Mouse (Mus musculus): ENCODE data around the gene Pou6f2. TPM values are rescaled to one million over a fixed set of nuclear protein-coding genes. Genes with fewer than 3 reads are reported as not detected.

Pou6f2 gene
- total and polyA plus RNA-seq, 3 experiments, result not detected

DNA sequence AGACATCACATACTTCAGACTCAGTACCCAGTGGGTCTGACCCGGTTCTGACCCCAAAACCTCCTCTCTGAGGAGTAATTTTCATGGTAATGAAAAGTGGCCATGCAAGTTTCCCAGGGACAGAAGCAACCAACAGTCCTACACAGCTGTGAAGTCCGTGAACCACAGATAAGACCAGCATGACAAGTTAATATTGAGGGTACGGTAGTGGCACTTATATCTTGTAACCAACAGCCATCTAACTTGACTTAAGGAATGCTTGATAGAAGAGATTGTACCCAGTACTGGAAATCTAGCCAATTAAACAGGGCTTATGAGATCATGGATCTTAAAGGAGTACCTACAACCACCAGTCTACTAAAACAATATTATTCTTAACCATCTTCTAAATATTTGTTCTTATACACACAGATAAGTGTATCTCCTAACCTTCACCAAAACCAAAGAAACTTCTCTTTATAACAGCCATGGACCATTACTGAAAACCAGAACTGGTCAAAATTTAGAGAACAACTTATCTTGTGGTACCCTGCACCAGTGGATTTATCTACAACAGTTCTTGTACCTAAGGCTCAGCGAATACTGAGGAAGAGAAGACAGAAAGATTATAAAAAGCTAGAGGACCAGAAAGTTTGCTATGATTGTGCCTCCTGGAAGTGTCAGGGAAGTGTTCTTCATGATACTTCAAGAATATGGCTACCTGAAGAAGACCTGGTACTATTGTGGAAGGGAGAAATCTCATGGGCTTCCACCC, 52.7 kb downstream of the Pou6f2 start:
- Histone ChIP-seq H3K4me3 (ENCODE audit: control insufficient read depth in 1 of 2, insufficient read depth in 1 of 2, low read depth in 2 of 2, low read length in 2 of 2) (no peak overlapping the region), H3K79me2 (ENCODE audit: control insufficient read depth, insufficient read depth, low read length, poor library complexity) (no peaks in the 10 kb centered on the region), H3K9me3 (replicated peaks; ENCODE audit: insufficient read depth, low read length) (no peaks in the 10 kb centered on the region), H3K27me3 (ENCODE audit: control insufficient read depth in 1 of 2, insufficient read depth in 2 of 2, low read length in 2 of 2) (no peaks in the 10 kb centered on the region; a peak in 1 of 4 replicates), H3K27ac (ENCODE audit: control insufficient read depth, low read depth, low read length) (no peak overlapping the region), H3K4me1 (ENCODE audit: control insufficient read depth in 1 of 2, insufficient read depth in 2 of 2, low read length in 2 of 2) (no peaks in the 10 kb centered on the region), H3K36me3 (ENCODE audit: control insufficient read depth in 1 of 2, insufficient read depth in 2 of 2, low read length in 2 of 2) (no peaks in the 10 kb centered on the region), H3K9ac (ENCODE audit: control insufficient read depth, low read depth, low read length, poor library complexity, severe bottlenecking) (no peak overlapping the region)
- no peak for DNase-seq (ENCODE audit: low read depth, low spot score)
- no peak for TF ChIP-seq CTCF (IDR thresholded peaks at IDR 0.05 in 2 of 3, conservative IDR thresholded peaks at IDR 0.05 in 1 of 3; ENCODE audit: control insufficient read depth in 1 of 3, insufficient read depth in 1 of 3, low read depth in 2 of 3, low read length in 3 of 3, poor library complexity in 1 of 3, severe bottlenecking in 1 of 3)
- no peak for TF ChIP-seq USF1 (IDR thresholded peaks at IDR 0.05; ENCODE audit: low read depth, low read length)
- TF ChIP-seq NELFE (IDR thresholded peaks at IDR 0.05; ENCODE audit: low read depth, low read length), result no peak
- TF ChIP-seq MAX (IDR thresholded peaks at IDR 0.05; ENCODE audit: low read length), result no peak
- no peak for TF ChIP-seq TAL1 (IDR thresholded peaks at IDR 0.05; ENCODE audit: low read length)
- no peak for TF ChIP-seq TCF12 (IDR thresholded peaks at IDR 0.05; ENCODE audit: low read depth, low read length)
- TF ChIP-seq CHD1 (IDR thresholded peaks at IDR 0.05; ENCODE audit: low read depth, low read length), result no peak
- no peak for TF ChIP-seq MAZ (IDR thresholded peaks at IDR 0.05; ENCODE audit: low read depth, low read length)
- TF ChIP-seq MXI1 (IDR thresholded peaks at IDR 0.05; ENCODE audit: low read depth, low read length), result no peak
- no peak for TF ChIP-seq ELF1 (IDR thresholded peaks at IDR 0.05; ENCODE audit: low read depth, low read length)

DNA sequence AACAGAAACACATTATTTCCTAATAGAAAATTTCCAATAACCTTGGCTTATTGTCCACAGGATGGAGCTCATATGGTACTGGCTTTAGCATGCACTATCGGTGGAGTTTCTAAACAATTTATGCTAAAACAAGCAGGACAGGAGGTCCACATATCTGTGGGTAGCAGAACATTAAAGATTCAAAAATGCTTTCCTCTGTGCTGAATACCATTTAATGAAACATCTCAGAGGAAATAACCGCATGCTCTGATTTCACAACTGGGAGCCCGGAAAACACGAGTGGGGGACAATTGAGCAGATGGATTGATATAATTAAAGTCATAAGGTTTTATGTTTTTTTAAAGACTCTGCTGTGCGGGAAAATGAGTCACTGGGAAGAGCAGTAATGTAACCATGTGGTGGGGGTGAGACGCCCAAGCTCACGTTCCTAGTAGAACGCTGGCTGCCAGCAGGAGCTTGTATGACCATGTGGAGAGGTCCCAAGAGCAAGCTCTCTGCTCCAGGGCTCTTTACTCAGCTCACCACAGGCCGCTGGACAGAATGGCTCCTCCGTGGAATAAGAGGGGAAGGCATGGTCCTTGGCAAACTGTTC, 58.5 kb downstream of the Pou6f2 start:
- Histone ChIP-seq H3K79me2 (ENCODE audit: control insufficient read depth, insufficient read depth, low read length, poor library complexity) (no peaks in the 10 kb centered on the region), H3K27me3 (ENCODE audit: control insufficient read depth in 1 of 2, insufficient read depth in 2 of 2, low read length in 2 of 2) (no peaks in the 10 kb centered on the region), H3K9ac (ENCODE audit: control insufficient read depth, low read depth, low read length, poor library complexity, severe bottlenecking) (no peak overlapping the region), H3K4me3 (ENCODE audit: control insufficient read depth in 1 of 2, insufficient read depth in 1 of 2, low read depth in 2 of 2, low read length in 2 of 2) (no peak overlapping the region), H3K27ac (ENCODE audit: control insufficient read depth, low read depth, low read length) (no peak overlapping the region), H3K9me3 (replicated peaks; ENCODE audit: insufficient read depth, low read length) (no peaks in the 10 kb centered on the region), H3K4me1 (ENCODE audit: control insufficient read depth in 1 of 2, insufficient read depth in 2 of 2, low read length in 2 of 2) (no peaks in the 10 kb centered on the region), H3K36me3 (ENCODE audit: control insufficient read depth in 1 of 2, insufficient read depth in 2 of 2, low read length in 2 of 2) (no peaks in the 10 kb centered on the region)
- no peak for DNase-seq (ENCODE audit: low read depth, low spot score)
- no peak for TF ChIP-seq CHD2 (IDR thresholded peaks at IDR 0.05; ENCODE audit: low read length)
- no peak for TF ChIP-seq POLR2AphosphoS5 (IDR thresholded peaks at IDR 0.05; ENCODE audit: borderline replicate concordance, low read depth, low read length)
- TF ChIP-seq ZNF384 (IDR thresholded peaks at IDR 0.05; ENCODE audit: low read depth, low read length), result no peak
- no peak for TF ChIP-seq BHLHE40 (IDR thresholded peaks at IDR 0.05; ENCODE audit: borderline replicate concordance, low read depth, low read length)
- no peak for TF ChIP-seq RAD21 (IDR thresholded peaks at IDR 0.05; ENCODE audit: low read depth, low read length)
- no peak for TF ChIP-seq CTCF (IDR thresholded peaks at IDR 0.05 in 2 of 3, conservative IDR thresholded peaks at IDR 0.05 in 1 of 3; ENCODE audit: control insufficient read depth in 1 of 3, insufficient read depth in 1 of 3, low read depth in 2 of 3, low read length in 3 of 3, poor library complexity in 1 of 3, severe bottlenecking in 1 of 3)
- TF ChIP-seq SMC3 (IDR thresholded peaks at IDR 0.05; ENCODE audit: low read depth, low read length), result no peak
- TF ChIP-seq POLR2A (IDR thresholded peaks at IDR 0.05; ENCODE audit: control insufficient read depth in 1 of 2, insufficient read depth in 1 of 2, low read depth in 1 of 2, low read length in 2 of 2, poor library complexity in 1 of 2), result no peak
- TF ChIP-seq ZKSCAN1 (IDR thresholded peaks at IDR 0.05; ENCODE audit: low read depth, low read length), result no peak
- no peak for TF ChIP-seq HCFC1 (IDR thresholded peaks at IDR 0.05; ENCODE audit: low read depth, low read length)
- no peak for TF ChIP-seq KAT2A (conservative IDR thresholded peaks at IDR 0.05; ENCODE audit: low read depth, low read length)
- TF ChIP-seq UBTF (IDR thresholded peaks at IDR 0.05; ENCODE audit: borderline replicate concordance, insufficient read depth, low read depth, low read length), result no peak
- no peak for TF ChIP-seq CHD1 (IDR thresholded peaks at IDR 0.05; ENCODE audit: low read depth, low read length)
- no peak for TF ChIP-seq RCOR1 (IDR thresholded peaks at IDR 0.05; ENCODE audit: low read depth, low read length)

Data from MEL (cell line).